Mouse (Mus musculus): ENCODE data around the gene Slc12a3. TPM values are rescaled to one million over a fixed set of nuclear protein-coding genes. Genes with fewer than 3 reads are reported as not detected.

Slc12a3 gene
- polyA plus RNA-seq, 1 experiment from 2014 or later, result 0.06 TPM

DNA sequence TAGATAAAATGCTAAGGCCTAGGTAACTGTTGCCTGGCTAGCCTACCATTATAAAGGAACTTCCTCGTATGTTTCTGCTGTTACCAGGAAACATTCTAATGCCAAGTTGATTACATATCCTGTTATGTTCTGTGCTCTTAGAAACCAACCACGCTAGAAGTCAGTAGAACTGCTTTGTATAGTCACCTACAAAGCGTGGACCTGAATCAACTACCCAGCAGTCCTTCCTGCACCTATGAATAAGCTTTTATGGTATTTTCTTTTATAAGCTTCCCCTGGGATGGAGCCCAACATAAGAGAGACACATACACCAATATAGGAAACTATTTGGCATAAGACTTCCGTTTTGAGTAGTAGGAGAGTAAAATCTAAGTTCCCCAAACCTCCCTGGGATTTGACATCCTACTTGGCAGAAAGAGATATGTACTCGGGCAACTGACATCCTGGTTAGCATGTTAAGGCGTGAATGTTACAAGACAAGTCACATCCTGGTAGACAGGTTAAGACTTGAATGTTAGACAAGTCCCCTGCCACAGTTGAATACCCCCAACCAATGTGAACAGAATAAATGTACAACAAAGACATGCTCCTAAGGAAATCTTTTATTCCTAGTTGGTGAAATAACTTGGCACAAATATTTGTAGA, 44.1 kb downstream of the Slc12a3 start:
- Histone ChIP-seq H3K27me3 (ENCODE audit: control insufficient read depth, insufficient read depth, low read length) (no peaks in the 10 kb centered on the region), H3K4me1 (replicated peaks; ENCODE audit: control insufficient read depth, insufficient read depth, low read length) (no peaks in the 10 kb centered on the region), H3K9ac (ENCODE audit: low read depth, low read length) (no peak overlapping the region), H3K9me3 (ENCODE audit: control insufficient read depth, low read length) (no peaks in the 10 kb centered on the region), H3K4me3 (ENCODE audit: low read depth, low read length) (no peak overlapping the region), H3K36me3 (ENCODE audit: control insufficient read depth, insufficient read depth, low read length) (no peaks in the 10 kb centered on the region), H3K27ac (ENCODE audit: low read depth, low read length) (no peak overlapping the region), H3K4me2 (replicated peaks; ENCODE audit: low read depth, low read length) (no peak overlapping the region)
- WGBS, result 81% methylated on average over 6 of the region's 6 CpGs
- DNase-seq (ENCODE audit: low spot score), result no peak
- no peak for ATAC-seq (ENCODE audit: low FRiP score)

DNA sequence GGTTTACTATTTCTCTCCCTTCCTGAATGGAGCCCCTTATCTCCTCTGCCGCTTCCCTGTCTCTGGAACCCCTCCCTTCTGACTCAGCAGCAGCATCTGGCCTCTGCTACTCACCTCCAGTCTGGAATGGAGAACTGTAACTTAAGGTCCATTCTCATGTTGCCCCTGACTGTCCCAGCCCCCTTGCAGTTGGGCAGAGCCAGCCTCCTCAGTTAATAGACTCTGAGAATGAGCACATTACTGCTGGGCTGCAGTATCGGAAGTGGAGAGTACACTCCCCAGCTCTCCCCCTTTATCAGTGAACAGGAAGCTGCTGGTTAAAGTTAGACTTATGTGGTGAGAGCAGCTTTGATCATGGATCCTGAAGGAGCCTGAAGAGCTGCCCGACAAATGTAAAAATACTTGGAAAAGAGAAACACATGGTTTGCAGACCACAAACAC, 46.6 kb downstream of the Slc12a3 start:
- no peak for ATAC-seq (ENCODE audit: low FRiP score)
- no peaks in the 10 kb centered on the region for H3K27me3 ChIP-seq (ENCODE audit: control insufficient read depth, insufficient read depth, low read length)
- no peak overlapping the region for H3K27ac ChIP-seq (ENCODE audit: low read depth, low read length)
- H3K4me1 ChIP-seq (replicated peaks; ENCODE audit: control insufficient read depth, insufficient read depth, low read length), result no peaks in the 10 kb centered on the region
- DNase-seq (ENCODE audit: low spot score), result no peak
- 77% methylated on average over 3 of the region's 3 CpGs for WGBS
- no peak overlapping the region for H3K4me3 ChIP-seq (ENCODE audit: low read depth, low read length)
- no peak overlapping the region for H3K4me2 ChIP-seq (replicated peaks; ENCODE audit: low read depth, low read length)
- H3K9ac ChIP-seq (ENCODE audit: low read depth, low read length), result no peak overlapping the region
- H3K36me3 ChIP-seq (ENCODE audit: control insufficient read depth, insufficient read depth, low read length), result no peaks in the 10 kb centered on the region
- H3K9me3 ChIP-seq (ENCODE audit: control insufficient read depth, low read length), result no peaks in the 10 kb centered on the region

DNA sequence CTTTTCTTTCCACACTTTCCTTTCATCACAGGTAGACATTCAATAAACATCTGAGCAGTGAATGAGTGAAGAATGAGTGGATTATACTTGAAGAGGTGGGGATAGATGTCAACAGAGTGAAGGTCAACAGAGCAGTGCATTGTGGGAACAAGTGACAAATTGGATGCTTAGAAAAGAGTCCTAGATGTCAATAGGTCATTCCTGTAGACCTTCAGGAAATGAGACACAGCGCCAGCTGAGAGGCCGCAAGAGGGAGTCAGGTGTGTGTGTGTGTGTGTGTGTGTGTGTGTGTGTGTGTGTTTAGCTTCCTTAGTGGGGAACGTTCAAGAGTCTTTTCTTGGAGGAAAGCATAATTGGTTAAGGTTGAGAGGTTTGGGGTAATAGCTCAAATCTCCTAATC, 47.2 kb downstream of the Slc12a3 start:
- DNase-seq (ENCODE audit: low spot score) (no peak), ATAC-seq (ENCODE audit: low FRiP score) (no peak)
- no peak overlapping the region for H3K4me3 ChIP-seq (ENCODE audit: low read depth, low read length)
- WGBS, result 92% methylated on average over 3 of the region's 3 CpGs
- no peaks in the 10 kb centered on the region for H3K36me3 ChIP-seq (ENCODE audit: control insufficient read depth, insufficient read depth, low read length)
- no peaks in the 10 kb centered on the region for H3K4me1 ChIP-seq (replicated peaks; ENCODE audit: control insufficient read depth, insufficient read depth, low read length)
- H3K9me3 ChIP-seq (ENCODE audit: control insufficient read depth, low read length), result no peaks in the 10 kb centered on the region
- H3K9ac ChIP-seq (ENCODE audit: low read depth, low read length), result no peak overlapping the region
- no peaks in the 10 kb centered on the region for H3K27me3 ChIP-seq (ENCODE audit: control insufficient read depth, insufficient read depth, low read length)
- no peak overlapping the region for H3K27ac ChIP-seq (ENCODE audit: low read depth, low read length)
- H3K4me2 ChIP-seq (replicated peaks; ENCODE audit: low read depth, low read length), result no peak overlapping the region

- H3K4me3 ChIP-seq (ENCODE audit: low read depth, low read length), result no peak overlapping the region
- no peaks in the 10 kb centered on the region for H3K9me3 ChIP-seq (ENCODE audit: control insufficient read depth, low read length)
- no peak overlapping the region for H3K9ac ChIP-seq (ENCODE audit: low read depth, low read length)
- H3K27ac ChIP-seq (ENCODE audit: low read depth, low read length), result no peak overlapping the region
- ATAC-seq (ENCODE audit: low FRiP score), result no peak
- no peaks in the 10 kb centered on the region for H3K4me1 ChIP-seq (replicated peaks; ENCODE audit: control insufficient read depth, insufficient read depth, low read length)
- DNase-seq (ENCODE audit: low spot score), result no peak
- no peak overlapping the region for H3K4me2 ChIP-seq (replicated peaks; ENCODE audit: low read depth, low read length)
- no peaks in the 10 kb centered on the region for H3K36me3 ChIP-seq (ENCODE audit: control insufficient read depth, insufficient read depth, low read length)
- H3K27me3 ChIP-seq (ENCODE audit: control insufficient read depth, insufficient read depth, low read length), result no peaks in the 10 kb centered on the region
- WGBS, result 90% methylated on average over 2 of the region's 2 CpGs
Measured at GRCm38 (mm10) chr8:94376580-94376979, 47.6 kb downstream of the Slc12a3 start.

DNA sequence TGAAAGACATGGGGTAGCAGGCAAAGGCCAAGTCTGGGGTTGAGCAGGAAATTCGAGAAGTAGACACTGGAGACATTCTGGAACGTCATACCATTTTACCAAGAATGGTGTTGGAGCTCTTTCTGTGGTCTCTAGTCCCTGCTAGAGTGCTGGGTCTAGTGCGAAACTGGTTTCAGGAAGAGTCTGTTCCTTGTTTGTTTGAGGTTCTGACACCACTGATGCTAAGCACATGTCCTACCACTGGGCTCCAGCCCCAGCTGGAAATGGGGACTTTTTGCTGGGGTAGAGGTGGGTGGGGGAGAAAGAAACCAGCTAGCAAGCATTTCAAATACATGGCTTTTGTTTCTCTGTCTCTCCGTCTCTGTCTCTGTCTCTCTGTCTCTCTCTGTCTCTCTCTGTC, 48.0 kb downstream of the Slc12a3 start:
- Histone ChIP-seq H3K36me3 (ENCODE audit: control insufficient read depth, insufficient read depth, low read length) (no peaks in the 10 kb centered on the region), H3K4me1 (replicated peaks; ENCODE audit: control insufficient read depth, insufficient read depth, low read length) (no peaks in the 10 kb centered on the region), H3K27me3 (ENCODE audit: control insufficient read depth, insufficient read depth, low read length) (no peaks in the 10 kb centered on the region), H3K4me3 (ENCODE audit: low read depth, low read length) (no peak overlapping the region), H3K9me3 (ENCODE audit: control insufficient read depth, low read length) (no peaks in the 10 kb centered on the region), H3K27ac (ENCODE audit: low read depth, low read length) (no peak overlapping the region), H3K4me2 (replicated peaks; ENCODE audit: low read depth, low read length) (no peak overlapping the region), H3K9ac (ENCODE audit: low read depth, low read length) (no peak overlapping the region)
- WGBS, result 83% methylated on average over 4 of the region's 4 CpGs
- no peak for DNase-seq (ENCODE audit: low spot score)
- no peak for ATAC-seq (ENCODE audit: low FRiP score)

DNA sequence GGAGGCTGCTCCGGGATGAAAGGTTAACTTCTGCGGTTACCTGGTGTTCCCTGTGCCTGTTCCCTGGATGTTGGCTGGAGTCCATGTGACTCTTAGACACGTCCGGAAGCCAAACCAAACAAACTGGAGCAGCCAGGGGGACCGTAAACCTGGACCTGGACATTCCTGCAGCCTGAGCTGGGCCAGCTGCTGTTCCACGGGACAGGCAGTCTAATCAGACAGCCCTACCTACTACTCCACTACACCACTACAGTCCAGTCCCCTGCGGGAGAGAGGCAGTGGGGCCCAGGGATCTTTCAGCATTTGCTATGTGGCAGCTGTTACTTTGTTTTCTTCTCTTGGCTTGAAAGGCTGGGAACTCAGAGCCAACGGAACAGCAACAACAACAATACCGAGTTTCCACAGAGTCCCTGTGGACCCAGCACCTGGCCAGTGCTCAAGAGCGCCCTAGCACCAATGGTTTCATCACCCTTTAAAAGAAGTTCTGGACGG, 48.8 kb downstream of the Slc12a3 start:
- Histone ChIP-seq H3K36me3 (ENCODE audit: control insufficient read depth, insufficient read depth, low read length) (no peaks in the 10 kb centered on the region), H3K4me3 (ENCODE audit: low read depth, low read length) (no peak overlapping the region), H3K27ac (ENCODE audit: low read depth, low read length) (no peak overlapping the region), H3K9ac (ENCODE audit: low read depth, low read length) (no peak overlapping the region), H3K27me3 (ENCODE audit: control insufficient read depth, insufficient read depth, low read length) (no peaks in the 10 kb centered on the region), H3K9me3 (ENCODE audit: control insufficient read depth, low read length) (no peaks in the 10 kb centered on the region), H3K4me2 (replicated peaks; ENCODE audit: low read depth, low read length) (no peak overlapping the region), H3K4me1 (replicated peaks; ENCODE audit: control insufficient read depth, insufficient read depth, low read length) (no peaks in the 10 kb centered on the region)
- WGBS, result 68% methylated on average over 11 of the region's 11 CpGs
- ATAC-seq (ENCODE audit: low FRiP score), result no peak
- DNase-seq (ENCODE audit: low spot score), result no peak

DNA sequence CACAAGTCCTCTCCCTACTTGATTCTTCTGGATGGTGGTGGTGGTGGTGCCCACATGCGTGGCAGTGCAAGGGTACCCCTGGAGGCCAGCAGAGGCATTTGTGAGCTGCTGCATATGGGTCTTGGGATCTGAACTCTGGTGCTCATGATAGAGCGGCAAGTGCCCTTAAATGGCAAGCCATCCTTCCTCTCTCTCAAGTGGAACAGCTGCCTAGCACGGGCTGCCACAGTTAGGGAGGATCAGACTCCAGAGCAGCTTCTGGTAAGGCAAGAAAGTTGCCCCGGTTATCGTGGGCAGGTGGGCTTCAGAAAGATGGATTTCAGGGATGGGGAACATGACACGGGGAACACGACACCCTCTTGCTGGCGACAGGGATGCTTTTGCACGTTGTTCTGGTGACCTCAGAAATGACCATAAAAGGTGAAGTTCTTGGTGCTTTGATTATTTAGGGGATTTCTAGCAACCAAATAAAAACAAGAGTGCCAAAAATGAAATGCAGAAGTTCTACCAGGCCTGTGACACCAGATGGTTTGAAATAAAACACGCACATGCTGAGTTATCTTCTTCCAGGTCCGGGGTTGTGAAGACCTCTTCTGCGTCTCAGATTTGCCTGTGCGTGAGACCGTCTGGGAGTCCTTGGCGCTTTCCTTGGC, 49.9 kb downstream of the Slc12a3 start:
- ATAC-seq (ENCODE audit: low FRiP score), result no peak
- Histone ChIP-seq H3K4me2 (replicated peaks; ENCODE audit: low read depth, low read length) (no peak overlapping the region), H3K4me1 (replicated peaks; ENCODE audit: control insufficient read depth, insufficient read depth, low read length) (no peaks in the 10 kb centered on the region), H3K9ac (ENCODE audit: low read depth, low read length) (no peak overlapping the region), H3K4me3 (ENCODE audit: low read depth, low read length) (no peak overlapping the region), H3K9me3 (ENCODE audit: control insufficient read depth, low read length) (no peaks in the 10 kb centered on the region), H3K27ac (ENCODE audit: low read depth, low read length) (no peak overlapping the region), H3K36me3 (ENCODE audit: control insufficient read depth, insufficient read depth, low read length) (no peaks in the 10 kb centered on the region), H3K27me3 (ENCODE audit: control insufficient read depth, insufficient read depth, low read length) (no peaks in the 10 kb centered on the region)
- DNase-seq (ENCODE audit: low spot score), result no peak
- WGBS, result 88% methylated on average over 15 of the region's 15 CpGs

DNA sequence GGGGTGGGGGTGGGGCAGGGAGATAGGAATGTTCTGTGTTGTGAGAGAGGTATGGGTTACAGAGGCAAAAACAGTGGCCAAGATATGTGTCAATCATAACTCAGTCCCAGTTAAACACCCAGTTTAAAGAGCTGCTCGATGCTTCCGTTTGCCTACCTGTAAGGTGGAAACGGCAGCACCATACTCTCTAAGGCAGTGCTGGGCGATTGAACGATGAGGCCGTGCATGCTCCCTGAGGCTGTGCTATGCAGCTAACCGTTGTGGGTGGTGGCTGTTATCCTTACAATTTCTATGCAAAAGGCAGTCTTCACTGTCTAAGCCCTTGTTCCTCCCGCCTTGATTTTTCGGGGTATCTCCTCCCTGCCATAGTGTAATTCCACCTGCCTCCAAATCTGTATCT, 50.7 kb downstream of the Slc12a3 start:
- Histone ChIP-seq H3K27ac (ENCODE audit: low read depth, low read length) (no peak overlapping the region), H3K27me3 (ENCODE audit: control insufficient read depth, insufficient read depth, low read length) (no peaks in the 10 kb centered on the region), H3K4me1 (replicated peaks; ENCODE audit: control insufficient read depth, insufficient read depth, low read length) (no peaks in the 10 kb centered on the region), H3K9me3 (ENCODE audit: control insufficient read depth, low read length) (no peaks in the 10 kb centered on the region), H3K9ac (ENCODE audit: low read depth, low read length) (no peak overlapping the region), H3K4me2 (replicated peaks; ENCODE audit: low read depth, low read length) (no peak overlapping the region), H3K4me3 (ENCODE audit: low read depth, low read length) (no peak overlapping the region), H3K36me3 (ENCODE audit: control insufficient read depth, insufficient read depth, low read length) (no peaks in the 10 kb centered on the region)
- no peak for DNase-seq (ENCODE audit: low spot score)
- 95% methylated on average over 9 of the region's 9 CpGs for WGBS
- no peak for ATAC-seq (ENCODE audit: low FRiP score)

DNA sequence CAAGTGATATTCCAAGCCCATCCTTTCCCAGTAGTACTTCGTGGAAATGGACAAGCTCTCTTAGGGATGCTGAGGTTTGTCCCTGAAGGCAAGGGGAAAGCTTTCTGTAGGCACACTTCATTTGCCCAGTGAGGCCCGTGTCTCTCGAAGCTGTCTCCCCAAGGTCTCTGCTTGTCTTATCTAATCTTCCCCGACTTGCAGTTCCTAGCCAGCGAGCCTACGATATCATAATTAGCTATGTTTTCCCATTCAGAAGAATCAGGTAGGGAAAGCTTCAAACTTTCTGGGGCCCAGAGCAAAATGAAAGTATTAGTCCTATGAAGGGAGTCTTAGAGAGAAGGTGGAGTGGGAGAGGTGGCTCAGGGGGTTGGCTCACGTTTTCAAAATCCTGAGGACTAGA, 55.2 kb downstream of the Slc12a3 start:
- Histone ChIP-seq H3K27ac (ENCODE audit: low read depth, low read length) (no peak overlapping the region), H3K9me3 (ENCODE audit: control insufficient read depth, low read length) (no peaks in the 10 kb centered on the region), H3K36me3 (ENCODE audit: control insufficient read depth, insufficient read depth, low read length) (no peaks in the 10 kb centered on the region), H3K9ac (ENCODE audit: low read depth, low read length) (no peak overlapping the region), H3K27me3 (ENCODE audit: control insufficient read depth, insufficient read depth, low read length) (no peaks in the 10 kb centered on the region), H3K4me1 (replicated peaks; ENCODE audit: control insufficient read depth, insufficient read depth, low read length) (peaks cover 4% of the 10 kb centered on the region; the same call in 1 of the 2 replicates), H3K4me3 (ENCODE audit: low read depth, low read length) (no peak overlapping the region), H3K4me2 (replicated peaks; ENCODE audit: low read depth, low read length) (no peak overlapping the region)
- DNase-seq (ENCODE audit: low spot score) (no peak), ATAC-seq (ENCODE audit: low FRiP score) (no peak)
- WGBS, result 88% methylated on average over 7 of the region's 7 CpGs

All from hindbrain, embryonic 11.5 days (tissue).